Mouse (Mus musculus) megakaryocyte-erythroid progenitor cell, adult 5-6 weeks (primary cell): ENCODE results near the gene Mut. TPM values are rescaled to one million over a fixed set of nuclear protein-coding genes. Genes with fewer than 3 reads are reported as not detected.

Experiments
- ATAC-seq: replicated peaks from 2 replicates; pipeline ENCODE4 v1.8.0; 2016; ENCODE audit warnings: mild to moderate bottlenecking, inconsistent platforms; ENCODE audit not compliant: severe bottlenecking, poor library complexity, low FRiP score, low TSS enrichment
- total RNA-seq, 2 experiments: library from RNA; stranded (forward) in 1 of 2; stranded (reverse) in 1 of 2; fragments of 200-1000, 215-1000 nt in 1 of 2; fragments of >200 nt in 1 of 2; fragmentation: Nextera tagmentation in 1 of 2; gene quantifications; 2 replicates each; pipeline ENCODE4 v1.2.3; 2014 to 2017

Gene Mut
- total RNA-seq (2014; fragmentation: Nextera tagmentation) (16.6 and 22.1 TPM in 2 replicates), total RNA-seq (2017) (47.6 and 57.7 TPM in 2 replicates)

DNA sequence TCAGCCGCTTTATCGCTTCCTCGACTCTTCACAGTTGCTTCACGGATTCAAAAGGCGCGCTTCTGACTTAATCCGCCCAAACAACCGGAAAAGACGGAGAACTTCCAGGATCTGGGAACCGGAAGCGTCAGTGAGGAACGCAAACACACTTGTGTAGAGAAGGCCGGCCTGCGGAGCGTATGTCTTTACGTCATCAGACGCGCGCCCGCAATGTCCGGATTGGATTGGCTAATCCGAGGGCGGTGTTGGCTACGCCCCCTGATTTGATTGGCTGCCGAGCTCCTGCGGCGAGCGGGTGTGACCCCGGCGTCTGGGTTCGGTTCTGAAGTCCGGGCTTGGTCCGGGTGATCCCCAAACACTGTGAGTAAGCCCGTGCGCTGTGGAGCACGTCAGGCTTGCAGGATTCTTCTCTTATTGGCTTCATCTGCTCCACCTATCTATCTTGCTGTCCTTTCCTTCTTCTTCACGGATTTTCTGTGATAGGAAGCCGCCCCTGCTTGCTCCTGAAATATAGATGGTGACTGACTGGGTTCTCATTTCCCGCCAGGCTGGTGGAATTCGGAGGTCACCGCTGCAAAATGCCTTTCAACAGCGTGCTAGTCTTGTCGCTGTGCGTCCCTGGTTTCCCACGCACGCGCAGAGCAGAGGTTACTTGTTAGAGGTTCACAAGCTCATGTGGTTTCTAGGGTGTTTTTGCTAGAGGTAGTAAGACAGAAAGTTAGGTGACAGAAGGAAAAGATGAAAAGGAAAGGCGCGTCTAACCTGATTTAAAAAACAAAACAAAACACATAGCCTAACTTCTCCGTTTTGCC is at the start of gene Mut, which contains the start of gene Cenpq:
TSS of gene Mut (plus strand) at position 266 of the 812 bp plus-strand sequence.
TSS of gene Cenpq (minus strand) at position 628 of the 812 bp plus-strand sequence.
- ATAC-seq: peak; percentile 98

DNA sequence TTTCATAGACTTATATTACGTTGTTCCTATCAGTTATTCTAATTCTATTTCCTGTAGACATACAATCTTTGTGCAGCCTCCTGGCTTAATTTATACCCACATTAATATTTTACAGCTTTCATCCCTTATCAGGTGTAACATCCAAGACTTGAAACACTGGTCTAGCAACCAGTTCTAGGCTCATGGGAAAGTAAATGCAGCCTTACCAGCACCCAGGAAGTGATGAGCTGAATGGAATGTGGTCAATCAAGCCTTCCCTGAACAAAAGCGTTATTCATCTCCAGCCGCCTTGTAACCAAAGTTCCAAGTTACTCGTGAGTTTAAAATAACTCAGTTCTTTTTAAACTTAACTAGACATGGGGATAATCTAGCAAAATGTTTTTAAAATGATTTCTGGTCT is 49.3 kb upstream of the Mut start:
- no peak for ATAC-seq

- peak; percentile 95 for ATAC-seq
Observed at GRCm38 (mm10) chr17:40887849-40888536, 46.5 kb upstream of the Mut start.

DNA sequence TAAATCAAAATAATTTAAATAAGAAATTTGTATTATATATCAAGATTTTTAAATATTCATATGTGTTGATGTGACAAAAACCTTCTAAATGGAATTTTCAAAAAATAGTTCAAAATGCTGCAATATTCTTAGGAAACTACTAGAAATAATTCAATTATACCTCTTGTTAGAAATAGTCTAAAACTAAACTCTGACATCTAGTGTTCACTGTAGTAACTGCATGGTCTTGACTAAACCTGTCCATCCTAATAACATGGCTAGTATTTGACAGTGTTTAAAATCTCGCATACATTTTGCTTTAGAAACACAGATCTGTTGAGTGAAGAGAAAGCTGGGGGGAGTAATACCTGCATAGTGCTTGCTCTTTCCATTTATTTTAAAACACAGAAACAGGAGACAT is 37.6 kb upstream of the Mut start:
- peak; percentile 74 for ATAC-seq

DNA sequence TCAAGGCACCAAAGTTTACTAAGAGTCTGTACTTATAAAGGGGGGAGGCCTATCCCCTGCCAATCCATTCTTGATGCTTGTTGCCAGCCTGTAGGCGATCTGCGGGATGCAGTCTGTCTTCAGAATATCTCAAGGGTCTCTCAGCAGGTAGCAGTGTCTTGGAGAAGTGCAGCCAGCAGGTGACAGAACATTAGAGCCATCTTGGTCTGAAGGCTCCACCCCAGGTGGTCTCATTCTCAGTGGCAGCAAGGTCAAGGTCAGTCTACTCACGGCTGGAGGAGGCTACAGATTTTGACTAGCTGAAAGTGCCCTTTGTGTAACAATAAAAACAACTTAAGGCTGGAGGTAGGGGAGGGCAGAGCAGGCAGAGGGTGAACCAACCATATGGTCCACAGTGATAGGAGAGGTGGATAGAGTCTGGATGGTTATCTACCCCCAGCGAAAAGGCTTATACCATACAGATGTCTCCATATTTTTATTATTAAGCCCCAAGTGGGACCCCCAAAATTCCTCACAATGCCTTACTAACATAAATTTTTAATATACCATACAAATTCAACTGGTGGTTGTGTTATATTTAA is 34.6 kb upstream of the Mut start:
- peak; percentile 60 for ATAC-seq

DNA sequence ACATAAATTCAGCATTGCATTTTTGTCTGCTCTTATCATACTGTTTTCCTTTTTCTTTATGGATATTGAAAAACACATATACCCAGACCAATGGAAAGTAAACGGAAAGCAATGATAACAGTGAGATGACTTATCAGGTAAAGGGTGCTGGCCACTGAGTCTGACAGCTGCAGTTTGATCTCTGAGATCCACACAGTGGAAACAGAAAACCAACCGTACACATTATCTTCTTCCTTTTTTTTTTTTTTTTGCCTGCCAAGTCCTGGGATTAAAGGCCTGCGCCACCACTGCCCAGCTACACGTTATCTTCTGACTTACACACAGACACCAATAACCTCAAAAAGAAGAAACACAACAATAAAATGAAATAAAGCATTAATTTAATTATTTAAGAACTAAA is 31.1 kb upstream of the Mut start:
- ATAC-seq: peak; percentile 69

- ATAC-seq: no peak
Observed at GRCm38 (mm10) chr17:40904056-40904597, 30.4 kb upstream of the Mut start.

DNA sequence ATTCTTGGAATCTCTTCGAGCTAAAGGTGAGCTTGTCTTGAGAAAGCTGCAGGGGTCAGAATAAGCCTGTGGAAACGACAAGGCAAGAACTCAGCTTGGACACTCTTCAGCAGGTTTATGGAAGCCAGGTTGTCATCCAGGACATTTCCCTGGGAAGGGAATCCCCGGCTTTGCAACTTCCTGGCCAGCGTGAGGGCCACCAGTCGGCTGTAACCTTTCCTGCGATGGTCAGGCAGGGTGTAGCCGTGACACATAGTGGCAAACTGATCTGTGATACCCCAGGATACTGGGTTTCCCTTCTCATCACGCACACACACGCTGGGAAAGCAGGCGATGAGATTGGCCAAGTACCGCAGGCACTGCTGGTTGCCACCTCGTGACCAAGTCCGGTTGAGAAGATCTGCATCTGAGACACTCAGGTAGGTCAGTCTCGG is 29.7 kb upstream of the Mut start:
- peak; percentile 47 for ATAC-seq

DNA sequence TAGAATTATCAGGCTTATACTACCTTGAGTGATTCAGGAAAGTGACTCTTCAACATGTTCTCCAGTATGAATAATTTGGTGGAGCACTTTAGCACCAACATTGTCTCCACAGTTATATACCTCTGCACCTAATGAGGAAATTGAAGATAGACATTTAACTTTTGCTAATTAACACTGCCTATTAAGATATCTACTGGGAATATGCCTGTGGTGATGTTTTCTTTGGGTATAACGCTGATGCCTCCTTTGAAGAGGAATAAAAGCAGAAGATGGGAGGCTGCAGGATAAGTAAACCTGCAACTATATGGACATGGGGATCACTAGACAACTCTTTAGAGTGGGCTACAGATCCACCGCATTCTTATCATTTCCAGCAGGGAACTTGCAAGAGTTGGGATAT is 20.2 kb upstream of the Mut start, which contains the start of gene Glyatl3:
TSS of gene Glyatl3 (minus strand) at position 101 of the 400 bp plus-strand sequence.
- ATAC-seq: no peak

GRCm38 (mm10) chr17:40915499-40915898 is 19.0 kb upstream of the Mut start:
- no peak for ATAC-seq

DNA sequence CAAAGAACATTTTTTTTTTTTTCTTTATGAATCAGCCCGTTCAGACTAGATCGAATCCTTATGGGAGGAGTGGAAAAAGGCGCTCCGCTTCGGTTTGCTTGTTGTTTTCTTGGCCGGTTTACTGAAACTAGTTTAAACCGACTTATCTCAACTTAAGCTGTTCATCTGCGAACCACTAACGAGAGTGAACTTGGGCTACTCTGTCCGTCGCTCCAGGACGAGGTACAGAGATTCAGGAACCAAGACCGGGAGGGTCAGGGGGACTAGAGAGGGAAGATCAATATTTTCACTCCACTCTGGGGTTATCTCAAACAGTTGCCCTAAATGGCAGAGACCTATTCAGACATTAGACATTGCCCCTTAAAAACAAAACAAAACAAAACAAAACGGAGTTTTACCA is 500 bp upstream of the Mut start:
- ATAC-seq: peak; percentile 20

DNA sequence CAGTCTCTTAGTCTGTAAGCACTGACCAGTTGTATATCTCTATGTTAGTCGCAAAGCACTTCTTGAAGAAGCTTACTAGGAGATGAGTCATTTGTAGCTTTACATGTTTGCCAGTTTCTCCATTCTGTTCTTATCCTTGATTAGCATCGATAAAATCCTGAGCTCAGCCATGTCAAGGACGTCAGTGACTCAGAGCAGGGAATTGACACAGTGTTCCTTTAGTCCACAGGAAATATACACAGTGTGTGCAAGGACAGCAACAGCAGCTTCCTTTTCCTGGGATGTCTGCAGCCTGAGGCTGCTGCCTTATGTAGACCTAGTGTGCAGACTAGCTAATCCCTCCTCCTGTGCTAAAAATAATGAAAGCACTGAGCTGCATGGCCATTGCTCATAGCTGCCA is 14.0 kb downstream of the Mut start:
- ATAC-seq: no peak

DNA sequence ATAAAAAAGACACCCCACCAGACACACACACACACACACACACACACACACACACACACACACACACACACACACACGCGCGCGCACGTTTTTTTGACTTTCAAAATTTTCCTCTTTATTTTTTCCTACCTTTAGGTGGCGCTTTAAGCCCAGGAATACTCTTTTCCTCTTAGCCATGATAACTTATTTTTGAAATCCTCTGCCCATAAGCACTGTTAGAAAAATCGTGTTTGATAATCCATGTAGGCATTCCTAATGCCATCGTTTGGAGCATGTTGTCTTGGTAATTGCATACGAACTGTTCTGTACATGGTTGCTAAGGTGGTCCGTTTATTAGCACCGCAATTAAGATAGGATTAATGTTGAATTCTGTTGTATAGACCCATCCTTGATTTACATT is 43.4 kb downstream of the Mut start:
- no peak for ATAC-seq

GRCm38 (mm10) chr17:40992102-40992501 is 57.6 kb downstream of the Mut start:
- no peak for ATAC-seq

Other genes with a start within 250 kb of the Mut start
- gene Esp1, start 207.6 kb upstream of the Mut start, total RNA-seq (2014; fragmentation: Nextera tagmentation): not detected in 2 replicates
- not detected in 2 replicates for gene Esp1, start 207.6 kb upstream of the Mut start, total RNA-seq (2017)
- 3.8 TPM in 1 of 2 replicates, not detected in the other for gene Crisp2, start 127.7 kb upstream of the Mut start, total RNA-seq (2014; fragmentation: Nextera tagmentation)
- gene Crisp2, start 127.7 kb upstream of the Mut start, total RNA-seq (2017): 3.1 TPM in 1 of 2 replicates, not detected in the other
- 98.6 and 128 TPM in 2 replicates for gene Rhag, start 123.6 kb upstream of the Mut start, total RNA-seq (2014; fragmentation: Nextera tagmentation)
- 54.1 and 79.9 TPM in 2 replicates for gene Rhag, start 123.6 kb upstream of the Mut start, total RNA-seq (2017)
- 1.9 and 4.0 TPM in 2 replicates for gene 9130008F23Rik, start 54.1 kb upstream of the Mut start, total RNA-seq (2014; fragmentation: Nextera tagmentation)
- 0.84 and 14.3 TPM in 2 replicates for gene 9130008F23Rik, start 54.1 kb upstream of the Mut start, total RNA-seq (2017)
- not detected in 2 replicates for gene Glyatl3, start 20.3 kb upstream of the Mut start, total RNA-seq (2014; fragmentation: Nextera tagmentation)
- not detected in 2 replicates for gene Glyatl3, start 20.3 kb upstream of the Mut start, total RNA-seq (2017)
- 40.4 and 48.2 TPM in 2 replicates for gene Cenpq, start 362 bp downstream of the Mut start, total RNA-seq (2014; fragmentation: Nextera tagmentation)
- gene Cenpq, start 362 bp downstream of the Mut start, total RNA-seq (2017): 63.6 and 67.0 TPM in 2 replicates